Mouse (Mus musculus): ENCODE data around the gene Ttc17.

Ttc17 gene

GRCm38 (mm10) chr2:94381057-94381647 lies 25.3 kb downstream of the Ttc17 start:
- DNase-seq (ENCODE audit: low read depth, low spot score), result no peak

- DNase-seq (ENCODE audit: low read depth, low spot score), result no peak
These were observed 27.8 kb downstream of the Ttc17 start for GRCm38 (mm10) chr2:94378678-94379077.

GRCm38 (mm10) chr2:94371093-94371492 lies 35.4 kb downstream of the Ttc17 start:
- peak; percentile 64 for DNase-seq (ENCODE audit: low read depth, low spot score)

GRCm38 (mm10) chr2:94363821-94364220 lies 42.7 kb downstream of the Ttc17 start:
- DNase-seq (ENCODE audit: low read depth, low spot score), result no peak

GRCm38 (mm10) chr2:94360398-94360973 lies 46.0 kb downstream of the Ttc17 start:
- DNase-seq (ENCODE audit: low read depth, low spot score), result no peak

- no peak for DNase-seq (ENCODE audit: low read depth, low spot score)
These were observed 58.3 kb downstream of the Ttc17 start for GRCm38 (mm10) chr2:94348165-94348591.

GRCm38 (mm10) chr2:94346746-94347145 lies 59.7 kb downstream of the Ttc17 start:
- no peak for DNase-seq (ENCODE audit: low read depth, low spot score)

GRCm38 (mm10) chr2:94344624-94345023 lies 61.9 kb downstream of the Ttc17 start:
- DNase-seq (ENCODE audit: low read depth, low spot score), result no peak

GRCm38 (mm10) chr2:94343290-94344285 lies 62.9 kb downstream of the Ttc17 start:
- no peak for DNase-seq (ENCODE audit: low read depth, low spot score)

- DNase-seq (ENCODE audit: low read depth, low spot score), result no peak
These were observed 65.7 kb downstream of the Ttc17 start for GRCm38 (mm10) chr2:94340769-94341168.

GRCm38 (mm10) chr2:94339495-94339894 lies 67.0 kb downstream of the Ttc17 start:
- peak; percentile 68 for DNase-seq (ENCODE audit: low read depth, low spot score)

GRCm38 (mm10) chr2:94336336-94336735 lies 70.2 kb downstream of the Ttc17 start:
- DNase-seq (ENCODE audit: low read depth, low spot score), result no peak

- no peak for DNase-seq (ENCODE audit: low read depth, low spot score)
These were observed 71.8 kb downstream of the Ttc17 start for GRCm38 (mm10) chr2:94334742-94335046.

- no peak for DNase-seq (ENCODE audit: low read depth, low spot score)
These were observed 72.4 kb downstream of the Ttc17 start for GRCm38 (mm10) chr2:94333841-94334741.

GRCm38 (mm10) chr2:94333086-94333485 lies 73.4 kb downstream of the Ttc17 start:
- DNase-seq (ENCODE audit: low read depth, low spot score), result no peak

- no peak for DNase-seq (ENCODE audit: low read depth, low spot score)
These were observed 77.2 kb downstream of the Ttc17 start for GRCm38 (mm10) chr2:94329336-94329735.

GRCm38 (mm10) chr2:94327836-94328235 lies 78.7 kb downstream of the Ttc17 start:
- no peak for DNase-seq (ENCODE audit: low read depth, low spot score)

- no peak for DNase-seq (ENCODE audit: low read depth, low spot score)
These were observed 86.7 kb downstream of the Ttc17 start for GRCm38 (mm10) chr2:94319780-94320179.

- DNase-seq (ENCODE audit: low read depth, low spot score), result peak; percentile 19
These were observed 90.0 kb downstream of the Ttc17 start for GRCm38 (mm10) chr2:94316526-94316925.

- no peak for DNase-seq (ENCODE audit: low read depth, low spot score)
These were observed 102.5 kb downstream of the Ttc17 start for GRCm38 (mm10) chr2:94303984-94304383.

GRCm38 (mm10) chr2:94302393-94302792 lies 104.1 kb downstream of the Ttc17 start:
- no peak for DNase-seq (ENCODE audit: low read depth, low spot score)

GRCm38 (mm10) chr2:94301749-94302148 lies 104.7 kb downstream of the Ttc17 start:
- no peak for DNase-seq (ENCODE audit: low read depth, low spot score)

Measured in 3T3-L1 (cell line).